Mouse (Mus musculus) liver, embryonic 16.5 days (tissue): ENCODE measurements around the gene Hspb2. TPM values are rescaled to one million over a fixed set of nuclear protein-coding genes. Genes with fewer than 3 reads are reported as not detected.

Experiments
- ATAC-seq: fragments of 200-750 bp; cut with Nextera tagmentation; 2 replicates; pipeline ENCODE4 v1.8.0; 2017; ENCODE audit warnings: low read depth, mild to moderate bottlenecking, moderate number of reproducible peaks, moderate library complexity
- H3K27ac ChIP-seq: fragments of 300-500 bp; sonication (generic); 2 replicates; pipeline ENCODE4 v1.5.1; 2014; ENCODE audit warnings: mild to moderate bottlenecking, low read length
- H3K27me3 ChIP-seq: fragments of 300-500 bp; sonication (generic); 2 replicates; pipeline ENCODE4 v1.6.1; 2014; ENCODE audit warnings: low read depth, low read length, mixed read lengths; ENCODE audit not compliant: control insufficient read depth, insufficient read depth
- H3K36me3 ChIP-seq: fragments of 300-500 bp; sonication (generic); 2 replicates; pipeline ENCODE4 v1.6.1; 2014; ENCODE audit warnings: mild to moderate bottlenecking; ENCODE audit not compliant: control insufficient read depth, insufficient read depth
- H3K4me1 ChIP-seq: fragments of 300-500 bp; sonication (generic); 2 replicates; pipeline ENCODE4 v1.6.1; 2014; ENCODE audit warnings: low read depth, low read length, mixed read lengths; ENCODE audit not compliant: control insufficient read depth
- H3K4me2 ChIP-seq: fragments of 300-500 bp; sonication (generic); 2 replicates; pipeline ENCODE4 v1.6.1; 2014; ENCODE audit warnings: low read depth, low read length, mixed read lengths
- H3K4me3 ChIP-seq: fragments of 300-500 bp; sonication (generic); 2 replicates; pipeline ENCODE4 v1.5.1; 2014; ENCODE audit warnings: low read depth, mild to moderate bottlenecking, low read length
- H3K9ac ChIP-seq: fragments of 300-500 bp; sonication (generic); 2 replicates; pipeline ENCODE4 v1.6.1; 2014; ENCODE audit warnings: low read depth, low read length
- H3K9me3 ChIP-seq: fragments of 300-500 bp; sonication (generic); replicated peaks from 2 replicates; pipeline ENCODE4 v1.6.1; 2016; ENCODE audit warnings: low read length; ENCODE audit not compliant: control insufficient read depth
- WGBS: fragments of 180-500 bp; shearing (Covaris S2); extraction: QIAGEN DNeasy Blood & Tissue Kit; methylation state at CpG from one replicate; pipeline ENCODE4 v1.1.7; 2014; ENCODE audit not compliant: insufficient replicate concordance; 5-methylcytosine and 5-hydroxymethylcytosine counted together
- polyA plus RNA-seq: library from polyadenylated mRNA; unstranded; fragments of >200 nt; fragmentation: Nextera tagmentation; extraction: Ambion mirVana; gene quantifications from 2 replicates; pipeline ENCODE4 v1.2.1, GENCODE M21; 2015

Hspb2 gene
- polyA plus RNA-seq, 1 experiment from 2014 or later, result 2.7 TPM

DNA sequence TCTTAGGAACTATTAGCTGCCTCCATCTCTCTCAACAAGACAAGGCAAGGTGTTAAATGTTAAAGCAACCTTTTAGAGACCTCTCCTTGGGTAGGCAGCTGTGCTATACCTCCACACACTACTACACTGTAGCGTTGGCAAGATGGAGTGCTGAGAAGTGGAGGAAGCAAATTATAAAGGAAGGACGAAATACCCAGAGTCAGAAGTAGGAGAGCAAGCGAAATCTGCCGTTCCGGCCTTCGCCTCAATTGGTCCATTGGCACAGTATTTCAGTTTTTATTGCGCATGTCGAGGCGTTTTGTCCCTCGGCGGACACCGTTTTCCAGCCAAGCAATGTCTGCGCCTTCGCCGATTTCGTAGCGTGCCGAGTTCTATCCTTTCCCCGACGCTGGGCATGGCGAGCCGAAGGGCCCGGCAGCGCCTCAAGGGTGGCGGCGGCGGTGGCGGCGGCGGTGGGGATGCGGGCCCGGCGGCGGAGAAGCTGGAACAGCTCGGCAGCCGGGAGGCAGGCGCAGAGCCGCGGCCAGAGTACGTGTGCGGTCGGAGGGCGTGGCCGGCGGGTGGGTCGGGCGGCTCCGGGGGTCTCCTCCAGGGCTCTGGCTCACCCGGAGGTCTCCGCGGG lies 22.9 kb upstream of the Hspb2 start, which contains the start of the genes Alg9 and 1110032A03Rik:
TSS of gene Alg9 (plus strand) at position 29 of the 622 bp plus-strand sequence.
TSS of gene 1110032A03Rik (minus strand) at position 530 of the 622 bp plus-strand sequence.
- H3K27ac ChIP-seq, result peak within 1 kb of the TSS; percentile 74
- peak within 1 kb of the TSS; percentile 95 for H3K9ac ChIP-seq
- H3K36me3 ChIP-seq, result peaks cover 2% of the 10 kb centered on the region; the same call in 1 of the 2 replicates
- peak within 1 kb of the TSS; percentile 98 for H3K4me2 ChIP-seq
- no peaks in the 10 kb centered on the region for H3K27me3 ChIP-seq
- H3K4me3 ChIP-seq, result peak within 1 kb of the TSS; percentile 95
- peak; percentile 70 for ATAC-seq
- under 1% methylated on average over 46 of the region's 51 CpGs for WGBS
- peaks cover 21% of the 10 kb centered on the region for H3K4me1 ChIP-seq
- H3K9me3 ChIP-seq, result no peaks in the 10 kb centered on the region

DNA sequence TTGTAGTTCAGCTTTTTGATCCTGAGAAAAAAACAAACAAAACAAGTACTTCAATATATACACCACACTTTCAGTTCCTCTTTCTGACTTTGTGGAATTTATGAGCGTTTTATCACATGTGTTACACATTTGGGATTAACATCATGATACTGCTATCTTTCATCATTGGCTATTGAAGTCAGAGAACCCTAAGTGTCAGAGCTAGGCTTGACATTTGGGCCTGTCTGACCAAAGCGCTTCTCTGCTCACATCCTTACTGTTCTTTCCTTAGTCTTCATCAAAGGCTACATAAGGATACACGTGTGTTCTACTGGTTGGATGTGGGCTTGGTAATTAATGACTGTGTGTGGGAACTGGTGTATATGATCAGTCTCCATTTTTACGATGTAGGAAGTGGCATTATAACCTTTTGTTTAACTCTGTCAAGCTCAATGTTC lies 21.9 kb upstream of the Hspb2 start:
- no peak for ATAC-seq
- Histone ChIP-seq H3K4me1 (peaks cover 27% of the 10 kb centered on the region), H3K9me3 (no peaks in the 10 kb centered on the region), H3K27ac (peak overlapping the region; percentile 42), H3K4me2 (peak overlapping the region; percentile 98), H3K4me3 (no peak overlapping the region), H3K27me3 (no peaks in the 10 kb centered on the region), H3K36me3 (peaks cover 2% of the 10 kb centered on the region; the same call in 1 of the 2 replicates), H3K9ac (peak overlapping the region; percentile 3)
- WGBS, result 33% methylated on average over 4 of the region's 4 CpGs

DNA sequence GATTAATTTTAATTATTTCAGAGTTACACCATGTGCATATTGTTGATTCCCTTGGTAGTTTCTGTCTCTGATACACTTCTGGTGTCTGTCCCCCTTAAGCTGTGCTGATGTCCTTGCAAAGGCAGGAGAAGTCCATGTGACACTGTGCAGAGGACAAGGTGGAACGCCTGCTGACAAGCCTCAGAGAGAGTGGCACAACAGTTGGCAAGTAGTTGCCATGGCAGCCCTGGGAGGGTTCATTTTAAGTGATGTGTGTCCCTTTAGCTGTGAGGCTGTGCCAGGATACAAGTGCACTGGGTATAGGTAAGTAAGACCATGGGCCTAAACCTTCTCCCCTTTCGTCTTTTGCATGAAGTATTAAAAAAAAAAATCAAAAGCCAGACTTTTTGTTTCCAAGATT lies 17.9 kb upstream of the Hspb2 start:
- H3K27me3 ChIP-seq, result no peaks in the 10 kb centered on the region
- H3K9ac ChIP-seq, result no peak overlapping the region
- no peak overlapping the region for H3K27ac ChIP-seq
- no peaks in the 10 kb centered on the region for H3K9me3 ChIP-seq
- H3K4me2 ChIP-seq, result no peak overlapping the region
- peaks cover 2% of the 10 kb centered on the region; the same call in 1 of the 2 replicates for H3K36me3 ChIP-seq
- 65% methylated on average over 2 of the region's 2 CpGs for WGBS
- no peak for ATAC-seq
- peaks cover 26% of the 10 kb centered on the region for H3K4me1 ChIP-seq
- no peak overlapping the region for H3K4me3 ChIP-seq

DNA sequence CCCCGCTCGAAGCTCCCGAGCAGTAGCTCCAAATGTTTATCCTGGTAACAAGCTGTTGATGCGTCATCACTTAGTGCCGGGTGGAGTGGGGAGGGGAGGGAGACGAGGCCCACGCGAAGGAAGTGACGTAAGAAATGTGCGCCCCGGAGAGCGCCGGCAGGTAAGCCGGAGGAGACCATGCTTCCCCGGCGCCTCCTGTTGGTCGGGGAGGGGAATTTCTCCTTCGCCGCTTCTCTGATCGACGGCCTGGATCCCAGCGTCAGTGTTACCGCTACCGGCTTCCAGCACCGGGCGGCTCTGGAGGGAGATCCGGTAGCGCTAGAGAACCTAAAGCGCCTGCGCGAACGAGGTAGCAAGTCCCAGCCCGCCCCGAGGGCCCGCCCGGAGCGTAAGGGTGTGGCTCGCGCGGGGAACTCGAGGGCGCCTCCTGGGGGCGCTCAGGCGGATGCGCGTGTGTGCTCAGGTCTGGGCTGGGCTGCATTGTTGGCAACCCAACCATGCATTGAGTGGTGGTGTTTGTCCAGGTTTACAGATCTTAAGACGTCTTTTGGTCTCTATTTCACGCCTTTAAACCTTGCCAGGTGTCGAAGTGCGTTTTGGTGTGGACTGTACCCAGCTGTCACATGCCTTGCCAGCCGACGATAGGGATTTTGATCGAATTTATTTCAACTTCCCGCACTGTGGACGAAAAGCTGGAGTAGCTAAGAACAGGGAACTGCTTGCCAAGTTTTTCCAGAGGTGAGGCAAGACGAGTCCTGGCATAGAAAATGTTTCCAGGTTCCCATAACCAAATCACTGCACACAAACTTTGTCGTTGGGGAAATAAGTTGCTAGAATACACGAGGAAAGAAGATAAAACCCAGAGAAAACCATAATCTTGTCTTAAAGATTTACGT lies 16.2 kb upstream of the Hspb2 start, which contains the start of gene Fdxacb1:
TSS of gene Fdxacb1 (plus strand) at position 130 of the 896 bp plus-strand sequence.
- 3% methylated on average over 59 of the region's 59 CpGs for WGBS
- Histone ChIP-seq H3K4me1 (peaks cover 15% of the 10 kb centered on the region), H3K9me3 (no peaks in the 10 kb centered on the region), H3K27ac (peak within 1 kb of the TSS; percentile 97), H3K36me3 (peaks cover 2% of the 10 kb centered on the region; the same call in 1 of the 2 replicates), H3K4me2 (peak within 1 kb of the TSS; percentile 89), H3K27me3 (no peaks in the 10 kb centered on the region), H3K9ac (peak within 1 kb of the TSS; percentile 90), H3K4me3 (peak within 1 kb of the TSS; percentile 87)
- peak; percentile 95 for ATAC-seq

DNA sequence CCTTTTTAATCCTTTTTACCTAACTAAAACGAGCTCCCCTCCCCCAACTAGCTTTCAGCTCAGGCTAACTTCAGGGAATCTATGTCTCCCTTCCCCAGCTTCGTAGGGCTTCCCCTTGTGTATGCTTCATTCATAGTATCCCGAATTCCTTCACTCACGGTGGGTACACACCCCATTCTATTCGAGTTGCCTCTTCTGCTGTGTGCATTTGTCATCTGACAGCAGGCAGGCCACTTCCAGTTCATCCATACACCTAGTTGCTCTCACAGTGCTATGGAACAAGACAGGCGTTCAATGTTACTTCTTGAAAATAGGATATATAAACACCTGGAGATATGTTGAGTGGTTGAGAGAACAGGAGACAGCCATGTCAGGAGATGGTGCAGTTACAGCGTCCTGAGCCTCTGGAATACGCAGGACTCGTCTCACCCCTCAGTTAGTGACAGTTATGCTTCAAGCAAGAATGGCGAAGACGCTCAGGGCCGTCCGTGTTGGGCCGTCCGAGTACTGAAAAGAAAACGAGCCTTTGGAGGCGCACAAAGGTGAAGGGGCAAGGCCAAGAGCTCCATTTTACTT lies 15.5 kb upstream of the Hspb2 start:
- WGBS, result 4% methylated on average over 17 of the region's 17 CpGs
- H3K9ac ChIP-seq, result peak overlapping the region; percentile 90
- peak overlapping the region; percentile 87 for H3K4me3 ChIP-seq
- H3K4me2 ChIP-seq, result peak overlapping the region; percentile 85
- H3K27ac ChIP-seq, result peak overlapping the region; percentile 97
- H3K27me3 ChIP-seq, result no peaks in the 10 kb centered on the region
- no peaks in the 10 kb centered on the region for H3K9me3 ChIP-seq
- peaks cover 15% of the 10 kb centered on the region for H3K4me1 ChIP-seq
- H3K36me3 ChIP-seq, result peaks cover 2% of the 10 kb centered on the region; the same call in 1 of the 2 replicates
- peak; percentile 5 for ATAC-seq

DNA sequence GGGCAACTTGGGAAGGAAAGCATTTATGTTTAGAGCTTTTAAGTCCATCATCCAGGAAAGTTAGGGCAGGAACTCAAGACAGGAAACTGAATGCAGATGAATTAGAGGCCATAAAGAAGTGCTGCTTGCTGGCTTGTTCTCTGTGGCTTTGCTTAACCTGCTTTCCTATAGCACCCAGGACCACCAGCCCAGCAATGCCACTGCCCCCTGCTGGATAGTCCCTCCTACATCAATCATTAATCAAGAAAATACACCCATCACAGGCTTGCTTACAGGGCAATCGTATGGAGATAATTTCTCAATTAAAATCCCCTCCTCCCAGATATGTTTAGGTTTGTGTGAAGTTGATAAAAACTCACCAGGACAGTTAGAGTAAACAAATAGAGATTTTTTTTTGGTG lies 11.2 kb upstream of the Hspb2 start:
- Histone ChIP-seq H3K4me1 (peaks cover 3% of the 10 kb centered on the region), H3K36me3 (no peaks in the 10 kb centered on the region), H3K27ac (no peak overlapping the region), H3K27me3 (no peaks in the 10 kb centered on the region), H3K4me2 (no peak overlapping the region), H3K4me3 (no peak overlapping the region), H3K9ac (no peak overlapping the region), H3K9me3 (no peaks in the 10 kb centered on the region)
- ATAC-seq, result no peak
- WGBS, result 52% methylated on average over 1 of the region's 1 CpGs

DNA sequence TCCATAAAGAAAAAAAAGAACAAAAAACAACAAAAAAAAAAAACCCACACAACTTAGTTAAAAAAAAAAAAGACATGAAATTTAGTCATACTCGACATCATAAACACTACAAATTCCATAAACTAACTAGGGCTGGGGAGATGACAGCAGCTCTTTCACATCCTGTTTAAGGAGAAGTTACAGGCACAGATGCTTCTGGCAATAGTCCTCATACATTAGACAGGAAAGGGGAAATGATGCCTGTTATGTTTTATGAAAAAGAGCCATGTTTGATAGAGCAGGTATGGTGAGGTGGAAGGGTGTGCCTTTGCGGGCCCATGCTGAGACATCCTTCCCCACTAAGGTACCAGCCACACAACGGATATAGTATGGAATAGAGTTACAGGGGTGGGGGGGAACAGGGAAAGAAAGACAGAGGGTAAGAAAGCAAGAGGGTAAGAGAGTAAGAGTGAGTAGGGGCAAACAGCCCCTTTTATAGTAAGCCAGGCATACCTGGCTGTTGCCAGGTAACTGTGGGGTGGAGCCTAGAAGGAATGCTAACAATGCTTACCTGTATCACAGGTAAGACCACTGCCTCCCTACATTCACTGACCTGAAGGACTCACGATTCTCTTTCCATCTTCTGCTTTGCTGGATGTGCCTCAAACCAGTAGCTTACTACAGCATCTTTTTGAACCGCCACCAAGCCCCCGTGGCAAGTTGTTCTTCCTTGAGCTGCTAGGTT lies 9.5 kb upstream of the Hspb2 start:
- H3K4me3 ChIP-seq, result no peak overlapping the region
- ATAC-seq, result no peak
- H3K36me3 ChIP-seq, result no peaks in the 10 kb centered on the region
- 51% methylated on average over 6 of the region's 6 CpGs for WGBS
- no peaks in the 10 kb centered on the region for H3K27me3 ChIP-seq
- H3K9me3 ChIP-seq, result no peaks in the 10 kb centered on the region
- H3K9ac ChIP-seq, result no peak overlapping the region
- H3K4me1 ChIP-seq, result no peaks in the 10 kb centered on the region
- no peak overlapping the region for H3K27ac ChIP-seq
- H3K4me2 ChIP-seq, result no peak overlapping the region

DNA sequence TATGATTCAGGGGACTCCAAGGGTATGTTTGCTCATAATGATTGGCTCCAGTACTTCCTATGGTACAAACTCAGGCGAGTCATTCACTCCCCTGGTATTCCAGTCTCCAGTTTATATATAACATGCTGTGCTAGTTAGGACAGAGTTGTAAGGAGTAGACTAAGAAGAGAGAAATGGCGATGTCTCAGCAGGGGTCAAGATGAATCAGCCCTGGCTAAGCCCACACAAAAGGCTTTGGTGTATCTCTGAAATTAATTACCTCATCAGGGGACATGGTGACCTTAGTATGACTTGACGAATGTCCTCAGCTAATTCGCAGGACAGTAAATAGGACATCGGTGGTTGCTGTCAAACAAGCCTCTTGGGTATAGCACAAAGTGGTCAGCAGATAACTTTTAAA lies 4.6 kb upstream of the Hspb2 start:
- Histone ChIP-seq H3K27me3 (no peaks in the 10 kb centered on the region), H3K27ac (no peak overlapping the region)
- ATAC-seq, result no peak

More for the DNA sequence above, 4.6 kb upstream of the Hspb2 start:
- Histone ChIP-seq H3K4me1 (no peaks in the 10 kb centered on the region), H3K36me3 (no peaks in the 10 kb centered on the region), H3K4me3 (no peak overlapping the region), H3K4me2 (no peak overlapping the region), H3K9ac (no peak overlapping the region), H3K9me3 (no peaks in the 10 kb centered on the region)
- 45% methylated on average over 5 of the region's 5 CpGs for WGBS
